Mouse (Mus musculus) kidney, adult 2 months (tissue): ENCODE measurements around the gene Asxl1.

ENCODE experiments used
- CTCF ChIP-seq: fragments of 200-500 bp; conservative IDR thresholded peaks from 2 replicates; pipeline ENCODE4 v1.5.1; 2011; ENCODE audit warnings: low read depth, mild to moderate bottlenecking, control low read depth, low read length, moderate library complexity, mixed read lengths; ENCODE audit not compliant: insufficient read depth, insufficient read length
- POLR2A ChIP-seq: fragments of 200-500 bp; IDR thresholded peaks from one replicate; pipeline ENCODE4 v1.6.1; 2011; ENCODE audit warnings: low read depth, low read length, control low read depth

GRCm38 (mm10) chr2:153442720-153443119 is 97.1 kb downstream of the Asxl1 start:
- TF ChIP-seq CTCF (no peak), POLR2A (no peak)
